Mouse (Mus musculus) NIH3T3 (cell line): ENCODE measurements at regions not wholly inside any gene's neighbourhood (a gene's known extent, or its start where the extent isn't known, plus 50 kb on each side); places are given as distances from the start of the nearest gene placed in this dataset.
A peak's percentile ranks its signal among the peaks of the same experiment; 100 is the strongest.
"Not testable (repeated sequence)": the region's sequence is repeated elsewhere in the genome, so short reads cannot be mapped to it uniquely, and the experiment has no call there.

Source experiments
- DNase-seq: peaks from one replicate; pipeline ENCODE4 v3.0.0-alpha.2; 2012; ENCODE audit warnings: low read depth

GRCm38 (mm10) chr4:45647514-45647913, 115.2 kb upstream of the Shb start:
- DNase-seq, result no peak

- no peak for DNase-seq
Measured at GRCm38 (mm10) chr4:45642604-45643003, 110.3 kb upstream of the Shb start.

DNA sequence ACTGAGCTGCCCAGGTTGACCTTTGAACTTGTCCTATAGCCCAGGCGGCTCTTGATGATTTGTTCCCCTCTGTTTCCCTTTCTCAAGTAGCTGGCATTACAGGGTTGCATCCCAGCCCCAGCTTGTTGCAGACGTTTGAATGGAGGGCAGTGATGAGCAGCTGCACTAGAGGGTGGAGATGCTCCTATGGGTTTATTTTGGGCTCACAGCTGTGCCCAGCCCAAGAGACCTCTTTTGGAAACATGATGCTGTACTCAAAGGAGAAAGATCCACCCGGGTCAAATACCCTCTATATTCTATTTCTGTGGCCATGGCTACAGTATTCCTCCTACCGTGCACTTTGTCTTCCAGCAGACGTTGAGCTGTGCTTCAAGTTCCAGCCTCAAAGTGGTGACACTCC, 109.0 kb upstream of the Shb start:
- no peak for DNase-seq

- no peak for DNase-seq
Measured at GRCm38 (mm10) chr4:45640713-45641112, 108.4 kb upstream of the Shb start.

- DNase-seq, result no peak
Measured at GRCm38 (mm10) chr4:45639397-45640034, 107.2 kb upstream of the Shb start.

DNA sequence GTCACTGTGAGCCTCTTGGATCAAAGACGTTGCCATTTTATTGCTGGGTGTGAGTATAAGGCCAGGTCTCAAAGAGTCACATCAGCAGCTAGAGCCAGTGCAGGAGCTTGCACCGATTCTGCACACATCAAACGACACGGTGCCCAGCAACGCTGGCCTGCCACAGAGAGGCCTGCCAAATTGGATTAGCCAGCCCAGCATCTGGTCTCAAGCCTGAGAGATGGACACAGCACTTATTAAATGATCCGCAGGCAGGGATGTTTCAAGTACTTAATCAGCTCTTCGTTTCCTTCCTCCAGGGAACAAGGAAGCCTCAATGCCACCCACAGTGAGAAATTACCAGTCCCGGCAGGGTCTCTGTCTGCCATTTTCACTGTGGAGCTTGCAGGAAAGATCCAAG, 106.1 kb upstream of the Shb start:
- DNase-seq, result no peak

DNA sequence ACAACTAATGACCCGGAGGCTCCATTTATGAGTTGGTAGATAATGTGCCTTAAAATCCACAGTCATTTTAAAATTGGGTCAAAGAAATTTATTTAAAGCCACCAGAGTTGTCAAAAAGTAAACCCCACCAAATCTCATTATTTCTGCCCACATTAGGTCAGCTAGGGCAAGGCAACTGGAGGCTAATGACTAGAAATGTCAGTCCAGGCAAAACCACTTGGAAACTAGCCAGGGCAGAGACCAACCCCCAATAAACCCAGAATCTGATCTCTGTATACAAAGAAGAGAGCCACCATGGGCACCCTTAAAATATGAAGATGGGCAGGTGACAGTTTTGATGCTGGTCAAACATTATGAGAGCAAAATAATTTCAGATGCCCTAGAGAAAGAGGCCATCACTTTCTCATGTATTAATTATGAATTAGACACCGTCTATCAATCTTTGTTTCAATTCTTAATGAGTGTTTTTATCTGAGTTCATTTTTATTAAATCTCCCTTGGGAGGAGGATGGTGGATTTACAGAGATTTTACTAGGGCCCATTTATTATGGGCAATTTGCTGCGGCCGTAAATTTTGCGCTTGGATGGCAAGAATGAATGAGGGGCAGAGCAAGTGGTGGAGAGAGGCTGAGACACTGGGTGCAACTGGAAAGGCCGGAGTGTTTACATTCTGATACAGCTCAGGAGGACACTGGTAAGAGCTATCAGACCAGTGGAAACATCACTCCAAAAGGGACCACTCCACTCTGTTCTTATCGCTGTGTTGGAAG, 99.2 kb upstream of the Shb start:
- no peak for DNase-seq

- no peak for DNase-seq
Measured at GRCm38 (mm10) chr4:45625633-45626032, 93.4 kb upstream of the Shb start.

DNA sequence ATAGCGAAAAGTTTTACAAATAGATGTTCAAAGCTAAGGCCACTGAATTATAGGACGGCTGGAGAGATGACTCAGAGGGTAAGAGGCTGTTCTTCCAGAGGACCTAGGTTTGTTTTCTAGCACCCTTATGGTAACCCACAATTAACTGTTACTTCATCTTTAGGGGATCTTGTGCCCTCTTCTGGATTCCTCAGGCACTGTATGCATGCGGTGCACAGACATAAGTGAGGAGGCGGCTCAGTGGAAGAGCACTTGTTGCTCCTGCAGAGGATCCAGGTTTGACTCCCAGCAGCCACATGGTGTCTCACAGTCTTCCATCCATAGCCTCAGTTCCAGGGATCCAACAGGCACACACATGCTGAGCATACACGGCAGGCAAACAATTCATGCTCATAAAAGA, 89.7 kb upstream of the Shb start:
- DNase-seq, result peak; percentile 2

DNA sequence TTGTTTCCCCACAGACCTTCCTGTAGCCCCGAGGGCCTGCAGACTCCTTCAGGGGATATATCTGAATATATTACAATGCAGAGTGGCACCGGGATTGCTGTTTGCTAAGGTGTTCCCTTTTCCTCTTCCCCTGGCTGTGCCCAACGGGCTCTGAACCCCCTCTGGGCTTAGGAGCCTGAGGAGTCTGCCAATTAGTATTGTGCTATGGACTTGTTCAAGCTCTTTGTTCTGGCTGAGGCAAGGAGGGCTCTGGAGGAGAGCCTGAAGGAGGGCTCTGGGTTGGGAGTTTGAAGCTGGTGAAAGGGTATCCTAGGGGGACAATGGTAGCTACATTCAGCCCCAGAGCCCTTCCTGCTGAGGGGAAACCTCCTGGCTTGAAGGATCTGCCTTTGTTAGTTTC, 84.9 kb upstream of the Shb start:
- DNase-seq, result no peak

- DNase-seq, result not testable (repeated sequence)
Measured at GRCm38 (mm10) chr4:45613498-45613897, 81.2 kb upstream of the Shb start.

DNA sequence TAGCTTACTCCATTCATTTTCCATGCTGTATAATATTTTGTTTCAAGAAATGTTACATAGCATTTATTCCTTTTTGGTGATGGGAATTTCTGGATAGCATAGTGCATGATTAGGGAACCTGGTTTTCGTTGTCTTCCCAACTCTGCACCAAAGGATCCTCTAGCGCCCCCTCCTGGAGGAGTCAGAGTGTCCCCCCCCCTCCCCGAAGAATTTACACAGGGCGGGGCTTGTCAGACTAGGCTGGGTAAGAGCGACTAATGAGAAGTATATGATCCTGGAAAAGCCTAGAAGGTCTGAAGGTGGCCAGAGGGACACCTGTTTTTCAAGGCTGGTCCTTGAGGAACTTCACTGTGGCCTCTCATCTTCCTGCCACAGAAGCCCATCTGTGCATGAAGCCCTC, 79.9 kb upstream of the Shb start:
- DNase-seq, result peak; percentile 71

GRCm38 (mm10) chr4:45610937-45611336, 78.7 kb upstream of the Shb start:
- no peak for DNase-seq

GRCm38 (mm10) chr4:45606578-45606977, 74.3 kb upstream of the Shb start:
- no peak for DNase-seq

DNA sequence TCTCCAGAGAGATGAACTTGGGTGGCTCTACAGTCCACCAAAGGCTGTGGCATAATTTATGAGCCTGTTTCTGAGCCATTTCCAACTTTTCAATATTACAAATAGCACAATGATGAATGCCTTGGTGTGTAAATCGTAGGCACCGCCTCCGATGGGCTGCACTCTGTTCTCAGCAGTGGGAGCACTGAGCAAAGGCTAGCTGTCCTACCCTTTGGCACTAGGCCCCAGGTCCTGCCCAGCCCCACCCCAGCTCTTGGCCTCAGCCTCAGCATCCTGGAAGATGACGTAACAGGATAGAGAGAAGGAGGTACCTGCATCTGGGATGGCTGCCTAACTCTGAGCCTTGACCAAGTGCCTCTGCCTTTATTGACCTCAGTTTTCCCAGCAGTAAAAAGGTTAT, 73.4 kb upstream of the Shb start:
- peak; percentile 6 for DNase-seq

GRCm38 (mm10) chr4:45604271-45604800, 72.1 kb upstream of the Shb start:
- no peak for DNase-seq

DNA sequence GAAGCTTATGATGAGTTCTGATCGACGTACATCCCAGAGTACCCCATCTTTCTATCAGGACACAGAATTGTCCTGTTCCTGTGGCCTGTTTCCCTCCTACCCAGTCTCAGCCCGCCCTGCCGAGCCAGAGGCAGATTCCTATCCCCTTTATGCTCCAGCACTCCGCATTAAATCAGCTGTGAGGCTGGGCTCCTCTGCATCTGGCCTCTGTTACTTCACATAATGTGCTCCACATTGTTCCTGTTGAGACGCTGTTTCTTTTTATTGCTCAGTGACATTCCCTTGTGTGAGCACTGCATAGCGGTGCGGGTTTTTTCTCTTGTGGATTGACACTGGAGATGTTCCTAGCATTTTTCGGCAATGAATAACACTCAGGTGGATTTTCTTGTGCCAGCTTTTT, 68.2 kb upstream of the Shb start:
- DNase-seq, result no peak

GRCm38 (mm10) chr4:45593435-45593991, 61.2 kb upstream of the Shb start:
- DNase-seq, result no peak

DNA sequence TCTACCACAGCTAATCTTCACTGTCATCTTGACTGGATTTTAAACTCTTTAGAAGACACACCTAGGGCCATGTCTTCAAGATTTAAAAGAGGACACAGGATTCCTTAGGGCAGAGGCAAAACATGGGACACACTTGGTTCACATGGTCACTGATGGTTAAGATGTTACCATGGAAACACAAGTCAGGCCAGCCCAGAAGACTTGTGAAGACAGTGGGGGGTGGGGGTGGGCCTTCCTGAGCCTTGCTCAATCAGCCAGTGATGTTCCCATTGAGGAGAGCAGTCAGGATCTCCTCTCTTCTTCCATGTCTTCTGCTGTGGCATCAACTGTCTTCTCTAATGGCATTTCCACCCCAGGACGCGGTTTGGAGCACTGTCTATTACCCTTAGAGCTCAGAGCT, 60.5 kb upstream of the Shb start:
- no peak for DNase-seq

GRCm38 (mm10) chr4:45591405-45592315, 59.4 kb upstream of the Shb start:
- DNase-seq, result peak; percentile 6

- DNase-seq, result no peak
Measured at GRCm38 (mm10) chr4:45590836-45591235, 58.6 kb upstream of the Shb start.

DNA sequence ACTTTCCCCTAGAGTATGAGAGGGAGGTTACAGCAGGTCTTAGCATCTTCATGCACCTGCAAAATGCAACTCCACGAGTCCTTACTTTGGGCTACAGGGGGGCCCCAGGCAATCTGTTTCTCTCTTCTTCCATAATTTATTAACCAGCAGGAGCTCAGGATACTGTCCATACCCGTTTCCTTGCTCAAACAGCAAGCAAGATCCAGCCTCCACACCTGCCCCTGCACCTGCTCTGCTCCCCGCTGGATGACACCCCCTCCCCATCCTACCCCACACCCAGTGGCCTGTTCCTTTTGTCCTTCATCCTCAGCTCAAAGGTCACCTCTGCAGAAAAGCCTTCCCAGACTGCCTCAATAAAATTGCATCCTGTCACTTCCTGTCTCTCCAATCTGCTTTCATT, 56.1 kb upstream of the Shb start:
- no peak for DNase-seq
